Mouse (Mus musculus): ENCODE measurements at regions not wholly inside any gene's neighbourhood (a gene's known extent, or its start where the extent isn't known, plus 50 kb on each side); places are given as distances from the start of the nearest gene placed in this dataset.

DNA sequence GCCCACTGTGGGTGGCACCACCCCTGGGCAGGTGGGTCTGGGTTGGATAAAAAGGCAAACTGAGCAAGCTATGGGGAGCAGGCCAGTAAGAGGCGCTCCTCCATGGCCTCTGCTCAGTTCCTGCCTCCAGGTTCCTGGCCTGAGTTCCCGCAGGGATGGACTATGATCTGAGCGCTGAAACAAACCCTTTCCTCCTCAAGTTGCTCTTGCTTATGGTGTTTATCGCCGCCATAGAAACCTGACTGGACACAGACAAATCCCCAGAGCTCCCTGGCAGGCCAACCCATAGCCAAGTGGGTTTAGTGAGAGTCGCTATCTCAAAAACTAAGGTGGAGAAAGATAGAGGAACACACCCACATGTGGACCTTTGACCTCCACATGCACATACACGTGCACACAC lies 67.2 kb upstream of the Ptpn1 start:
- peak; percentile 77 for ATAC-seq
- peak; percentile 32; the same call in 1 of the 2 replicates for TF ChIP-seq CTCF (IDR thresholded peaks at IDR 0.05; ENCODE audit: low read depth)
- Histone ChIP-seq H3K9me3 (ENCODE audit: control insufficient read depth) (no peaks in the 10 kb centered on the region), H3K27me3 (replicated peaks; ENCODE audit: control insufficient read depth, insufficient read depth, low read length) (no peaks in the 10 kb centered on the region), H3K9ac (ENCODE audit: low read depth, low read length) (no peak overlapping the region), H3K4me3 (ENCODE audit: low read depth, low read length) (no peak overlapping the region), H3K27ac (ENCODE audit: low read depth, low read length) (peak overlapping the region; percentile 41), H3K36me3 (ENCODE audit: control insufficient read depth, insufficient read depth) (no peaks in the 10 kb centered on the region), H3K4me2 (replicated peaks; ENCODE audit: low read depth) (0 out of 2 replicates have a peak overlapping the region, but pooled peaks have one; percentile 17), H3K4me1 (replicated peaks; ENCODE audit: control insufficient read depth, insufficient read depth, low read length) (peaks cover 9% of the 10 kb centered on the region)
- 29% methylated on average over 7 of the region's 7 CpGs for WGBS

DNA sequence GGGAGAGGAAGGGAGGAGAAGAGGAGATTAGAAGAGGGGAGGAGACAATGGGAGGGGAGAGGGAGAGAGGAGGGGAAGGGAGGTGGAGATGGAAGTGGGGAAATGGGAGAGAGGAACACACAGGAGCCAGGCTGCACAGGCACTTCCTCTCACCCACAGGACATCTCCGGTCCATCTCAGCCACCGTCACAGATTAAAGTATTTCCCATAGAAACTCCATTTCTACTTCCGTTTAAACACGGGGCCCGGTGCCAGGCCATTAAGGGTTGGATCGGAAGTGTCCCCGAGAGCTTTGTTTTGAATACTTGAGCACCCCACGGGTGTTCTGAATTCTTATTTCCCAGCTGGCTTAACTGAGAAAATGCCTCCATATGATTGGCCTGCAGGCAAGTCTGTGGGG lies 67.6 kb upstream of the Ptpn1 start:
- H3K9ac ChIP-seq (ENCODE audit: low read depth, low read length): no peak overlapping the region

DNA sequence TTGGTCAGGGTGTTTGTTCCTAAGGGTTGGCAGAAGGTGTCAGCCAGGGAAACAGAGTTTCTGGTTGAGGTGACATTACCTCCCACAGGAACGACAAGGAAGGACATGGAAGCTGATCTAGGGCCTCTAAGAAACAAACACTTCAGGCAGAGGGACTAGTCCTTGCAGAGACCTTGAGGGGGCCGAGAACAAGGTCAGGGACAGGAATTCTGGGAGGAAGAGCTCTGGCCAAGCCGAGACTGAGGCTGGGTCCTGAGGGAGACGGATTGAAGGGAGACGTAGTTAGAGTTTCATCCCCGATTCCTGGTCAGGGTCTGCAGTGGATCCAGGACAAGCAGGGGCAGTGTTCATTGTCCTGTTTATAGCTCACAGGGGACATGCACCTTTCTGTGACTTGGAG lies 68.2 kb upstream of the Ptpn1 start:
- Histone ChIP-seq H3K36me3 (ENCODE audit: control insufficient read depth, insufficient read depth) (no peaks in the 10 kb centered on the region), H3K9ac (ENCODE audit: low read depth, low read length) (no peak overlapping the region), H3K27me3 (replicated peaks; ENCODE audit: control insufficient read depth, insufficient read depth, low read length) (no peaks in the 10 kb centered on the region), H3K27ac (ENCODE audit: low read depth, low read length) (no peak overlapping the region), H3K9me3 (ENCODE audit: control insufficient read depth) (no peaks in the 10 kb centered on the region), H3K4me1 (replicated peaks; ENCODE audit: control insufficient read depth, insufficient read depth, low read length) (peaks cover 9% of the 10 kb centered on the region), H3K4me3 (ENCODE audit: low read depth, low read length) (no peak overlapping the region), H3K4me2 (replicated peaks; ENCODE audit: low read depth) (no peak overlapping the region)
- 60% methylated on average over 6 of the region's 6 CpGs for WGBS
- no peak for ATAC-seq
- no peak for TF ChIP-seq CTCF (IDR thresholded peaks at IDR 0.05; ENCODE audit: low read depth)

More for the DNA sequence above, 67.6 kb upstream of the Ptpn1 start:
- Histone ChIP-seq H3K4me3 (ENCODE audit: low read depth, low read length) (no peak overlapping the region), H3K9me3 (ENCODE audit: control insufficient read depth) (no peaks in the 10 kb centered on the region), H3K27ac (ENCODE audit: low read depth, low read length) (peak overlapping the region; percentile 41), H3K36me3 (ENCODE audit: control insufficient read depth, insufficient read depth) (no peaks in the 10 kb centered on the region), H3K4me2 (replicated peaks; ENCODE audit: low read depth) (0 out of 2 replicates have a peak overlapping the region, but pooled peaks have one; percentile 17), H3K27me3 (replicated peaks; ENCODE audit: control insufficient read depth, insufficient read depth, low read length) (no peaks in the 10 kb centered on the region), H3K4me1 (replicated peaks; ENCODE audit: control insufficient read depth, insufficient read depth, low read length) (peaks cover 9% of the 10 kb centered on the region)
- 45% methylated on average over 8 of the region's 8 CpGs for WGBS
- no peak for TF ChIP-seq CTCF (IDR thresholded peaks at IDR 0.05; ENCODE audit: low read depth)
- 0 out of 2 replicates have a peak, but pooled peaks have one; percentile 1 for ATAC-seq

DNA sequence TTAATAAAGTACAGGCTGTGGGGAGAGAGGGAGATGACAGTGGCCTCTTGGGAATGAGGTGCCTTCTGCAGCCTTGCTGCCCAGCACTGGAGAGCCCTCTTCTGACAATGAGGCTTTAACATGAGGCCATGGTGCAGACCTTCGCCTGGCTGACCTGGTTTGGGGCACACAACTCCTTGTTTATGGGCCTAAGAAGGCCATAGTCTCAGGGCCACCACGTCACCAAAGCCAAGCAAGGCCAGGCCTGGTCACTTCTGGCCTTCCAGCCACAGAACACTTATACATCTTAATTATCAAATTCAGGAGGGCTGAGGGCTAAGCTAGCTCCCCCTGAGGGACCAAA lies 70.7 kb upstream of the Ptpn1 start:
- Histone ChIP-seq H3K4me3 (ENCODE audit: low read depth, low read length) (no peak overlapping the region), H3K9ac (ENCODE audit: low read depth, low read length) (no peak overlapping the region), H3K27me3 (replicated peaks; ENCODE audit: control insufficient read depth, insufficient read depth, low read length) (no peaks in the 10 kb centered on the region), H3K9me3 (ENCODE audit: control insufficient read depth) (no peaks in the 10 kb centered on the region), H3K4me2 (replicated peaks; ENCODE audit: low read depth) (no peak overlapping the region), H3K27ac (ENCODE audit: low read depth, low read length) (peak overlapping the region; percentile 62), H3K4me1 (replicated peaks; ENCODE audit: control insufficient read depth, insufficient read depth, low read length) (peaks cover 6% of the 10 kb centered on the region), H3K36me3 (ENCODE audit: control insufficient read depth, insufficient read depth) (no peaks in the 10 kb centered on the region)
- 96% methylated on average over 2 of the region's 2 CpGs for WGBS
- no peak for ATAC-seq
- TF ChIP-seq CTCF (IDR thresholded peaks at IDR 0.05; ENCODE audit: low read depth): no peak

DNA sequence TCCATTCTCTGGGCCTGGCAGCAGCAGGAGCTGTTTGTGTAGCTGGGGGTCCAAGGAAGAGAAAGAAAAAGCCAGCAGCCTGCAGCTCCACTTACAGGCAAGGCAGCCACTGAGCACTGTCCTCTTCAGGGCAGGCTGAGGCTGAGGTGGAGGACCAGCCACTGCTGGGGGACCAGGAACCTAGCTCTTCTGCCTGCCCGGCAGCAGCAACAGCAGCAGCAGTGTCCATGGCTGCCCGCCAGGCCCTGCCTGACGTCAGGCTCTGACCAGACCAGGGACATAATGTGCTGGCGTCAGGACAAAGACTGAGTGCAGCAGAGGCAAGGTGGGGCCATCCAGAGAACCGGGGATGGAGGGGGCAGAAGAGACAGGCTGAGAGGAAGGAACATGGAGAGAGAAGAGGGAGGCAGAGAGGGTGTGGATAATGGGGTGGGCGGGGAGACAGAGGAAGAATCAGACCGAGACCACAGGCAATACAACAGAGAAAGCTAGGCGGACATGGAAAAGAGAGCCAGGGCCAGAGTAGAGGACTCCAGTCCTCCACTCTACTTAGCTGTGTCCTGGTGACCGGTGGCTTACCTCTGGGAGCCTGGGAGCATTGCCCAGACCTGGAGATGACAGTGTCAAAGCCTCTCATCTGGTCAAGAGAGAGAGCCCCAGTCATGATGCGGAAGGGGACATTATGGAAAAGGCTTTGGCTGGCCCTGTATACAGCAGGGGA lies 71.2 kb upstream of the Ptpn1 start:
- Histone ChIP-seq H3K36me3 (ENCODE audit: control insufficient read depth, insufficient read depth) (no peaks in the 10 kb centered on the region), H3K27me3 (replicated peaks; ENCODE audit: control insufficient read depth, insufficient read depth, low read length) (no peaks in the 10 kb centered on the region), H3K9me3 (ENCODE audit: control insufficient read depth) (no peaks in the 10 kb centered on the region), H3K4me3 (ENCODE audit: low read depth, low read length) (no peak overlapping the region), H3K27ac (ENCODE audit: low read depth, low read length) (peak overlapping the region; percentile 62), H3K4me1 (replicated peaks; ENCODE audit: control insufficient read depth, insufficient read depth, low read length) (peaks cover 6% of the 10 kb centered on the region), H3K4me2 (replicated peaks; ENCODE audit: low read depth) (no peak overlapping the region; the same call in 1 of the 2 replicates), H3K9ac (ENCODE audit: low read depth, low read length) (no peak overlapping the region)
- 43% methylated on average over 10 of the region's 10 CpGs for WGBS
- ATAC-seq: no peak
- TF ChIP-seq CTCF (IDR thresholded peaks at IDR 0.05; ENCODE audit: low read depth): peak; percentile 58

DNA sequence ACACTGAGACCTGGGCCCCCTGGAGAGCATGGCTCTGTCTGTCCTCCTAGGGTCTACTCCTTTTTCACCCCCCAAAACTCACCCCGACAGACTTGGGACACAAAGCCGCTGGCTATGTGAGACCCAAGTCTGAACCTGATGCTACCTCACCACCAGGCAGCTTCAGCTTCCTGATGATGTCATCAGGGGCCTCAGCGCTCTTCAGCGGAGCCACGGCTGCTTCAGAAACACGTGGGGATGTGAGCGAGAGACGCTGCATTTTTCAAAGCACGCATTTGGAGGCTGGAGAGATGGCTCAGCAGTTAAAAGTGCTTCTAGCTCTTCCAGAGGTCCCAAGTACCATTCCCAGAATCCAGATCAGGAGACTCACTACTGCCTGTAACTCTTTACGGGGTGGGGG lies 72.3 kb upstream of the Ptpn1 start:
- WGBS: 50% methylated on average over 10 of the region's 10 CpGs
- Histone ChIP-seq H3K4me2 (replicated peaks; ENCODE audit: low read depth) (no peak overlapping the region), H3K36me3 (ENCODE audit: control insufficient read depth, insufficient read depth) (no peaks in the 10 kb centered on the region), H3K9me3 (ENCODE audit: control insufficient read depth) (no peaks in the 10 kb centered on the region), H3K4me3 (ENCODE audit: low read depth, low read length) (no peak overlapping the region), H3K27ac (ENCODE audit: low read depth, low read length) (no peak overlapping the region), H3K4me1 (replicated peaks; ENCODE audit: control insufficient read depth, insufficient read depth, low read length) (peaks cover 4% of the 10 kb centered on the region), H3K9ac (ENCODE audit: low read depth, low read length) (no peak overlapping the region), H3K27me3 (replicated peaks; ENCODE audit: control insufficient read depth, insufficient read depth, low read length) (no peaks in the 10 kb centered on the region)
- no peak for TF ChIP-seq CTCF (IDR thresholded peaks at IDR 0.05; ENCODE audit: low read depth)
- no peak for ATAC-seq
